Mouse (Mus musculus) MEL (cell line): ENCODE results near the gene Abl2. TPM values are rescaled to one million over a fixed set of nuclear protein-coding genes. Genes with fewer than 3 reads are reported as not detected.
"Not testable (repeated sequence)": the region's sequence is repeated elsewhere in the genome, so short reads cannot be mapped to it uniquely, and the experiment has no call there.

Experiments
- DNase-seq: peaks from one replicate; pipeline ENCODE4 v3.0.0; 2011; ENCODE audit warnings: low read depth, low spot score
- H3K27ac ChIP-seq: 2 replicates; pipeline ENCODE4 v1.5.1; 2012; ENCODE audit warnings: low read depth, mild to moderate bottlenecking, control low read depth, low read length, moderate library complexity; ENCODE audit not compliant: control insufficient read depth
- H3K27me3 ChIP-seq, 2 experiments: fragments of 150-350 bp in 1 of 2; sonication (generic) in 1 of 2; 2 replicates each; pipeline ENCODE4 v1.6.1; 2012; ENCODE audit warnings: low read length in 2 of 2, mild to moderate bottlenecking in 2 of 2, improper control_type of control experiment in 1 of 2, moderate library complexity in 1 of 2; ENCODE audit not compliant: insufficient read depth in 2 of 2, control insufficient read depth in 1 of 2
- H3K36me3 ChIP-seq, 2 experiments: 2 replicates each; pipeline ENCODE4 v1.6.1; 2012 to 2014; ENCODE audit warnings: low read length in 2 of 2, improper control_type of control experiment in 1 of 2, inconsistent platforms in 1 of 2, mild to moderate bottlenecking in 1 of 2; ENCODE audit not compliant: insufficient read depth in 2 of 2, control insufficient read depth in 1 of 2
- H3K4me1 ChIP-seq, 2 experiments: fragments of 150-350 bp in 1 of 2; sonication (generic) in 1 of 2; 2 replicates each; pipeline ENCODE4 v1.6.1; 2012; ENCODE audit warnings: low read length in 2 of 2, improper control_type of control experiment in 1 of 2, mild to moderate bottlenecking in 1 of 2; ENCODE audit not compliant: insufficient read depth in 2 of 2, control insufficient read depth in 1 of 2
- H3K4me3 ChIP-seq, 2 experiments: fragments of 150-350 bp in 1 of 2; sonication (generic) in 1 of 2; 2 replicates each; pipeline ENCODE4 v1.5.1; 2012; ENCODE audit warnings: low read depth in 2 of 2, low read length in 2 of 2, mild to moderate bottlenecking in 2 of 2, moderate library complexity in 2 of 2, control low read depth in 1 of 2, improper control_type of control experiment in 1 of 2; ENCODE audit not compliant: control insufficient read depth in 1 of 2, insufficient read depth in 1 of 2
- H3K79me2 ChIP-seq: 2 replicates; pipeline ENCODE4 v1.6.1; 2012; ENCODE audit warnings: mild to moderate bottlenecking, low read length, moderate library complexity; ENCODE audit not compliant: control insufficient read depth, poor library complexity, insufficient read depth
- H3K9ac ChIP-seq: 2 replicates; pipeline ENCODE4 v1.6.1; 2012; ENCODE audit warnings: low read depth, mild to moderate bottlenecking, control low read depth, low read length, moderate library complexity; ENCODE audit not compliant: control insufficient read depth, poor library complexity, severe bottlenecking
- H3K9me3 ChIP-seq: fragments of 150-350 bp; sonication (generic); replicated peaks from 2 replicates; pipeline ENCODE4 v1.6.1; 2012; ENCODE audit warnings: mild to moderate bottlenecking, low read length, improper control_type of control experiment, moderate library complexity; ENCODE audit not compliant: insufficient read depth
- BHLHE40 ChIP-seq: IDR thresholded peaks from 2 replicates; pipeline ENCODE4 v1.6.1; 2012; ENCODE audit warnings: low read depth, mild to moderate bottlenecking, inconsistent platforms, low read length, improper control_type of control experiment, borderline replicate concordance
- CHD1 ChIP-seq: IDR thresholded peaks from 2 replicates; pipeline ENCODE4 v1.6.1; 2012; ENCODE audit warnings: low read depth, mild to moderate bottlenecking, inconsistent platforms, low read length, improper control_type of control experiment
- E2F4 ChIP-seq: IDR thresholded peaks from 2 replicates; pipeline ENCODE4 v1.6.1; 2011; ENCODE audit warnings: low read depth, low read length, improper control_type of control experiment, borderline replicate concordance
- ELF1 ChIP-seq: IDR thresholded peaks from 2 replicates; pipeline ENCODE4 v1.6.1; 2014; ENCODE audit warnings: low read depth, mild to moderate bottlenecking, inconsistent platforms, low read length, improper control_type of control experiment, moderate library complexity
- GATA1 ChIP-seq: IDR thresholded peaks from 2 replicates; pipeline ENCODE4 v1.6.1; 2011; ENCODE audit warnings: low read depth, low read length, improper control_type of control experiment
- HCFC1 ChIP-seq: IDR thresholded peaks from 2 replicates; pipeline ENCODE4 v1.6.1; 2012; ENCODE audit warnings: low read depth, mild to moderate bottlenecking, inconsistent platforms, low read length, improper control_type of control experiment, moderate library complexity
- JUND ChIP-seq: IDR thresholded peaks from 2 replicates; pipeline ENCODE4 v1.6.1; 2011; ENCODE audit warnings: low read depth, mild to moderate bottlenecking, improper control_type of control experiment, low read length
- KAT2A ChIP-seq: conservative IDR thresholded peaks from 2 replicates; pipeline ENCODE4 v1.6.1; 2012; ENCODE audit warnings: low read depth, low read length, improper control_type of control experiment, inconsistent platforms
- MXI1 ChIP-seq: IDR thresholded peaks from 2 replicates; pipeline ENCODE4 v1.6.1; 2011; ENCODE audit warnings: mild to moderate bottlenecking, low read depth, low read length, improper control_type of control experiment
- NRF1 ChIP-seq: IDR thresholded peaks from 2 replicates; pipeline ENCODE4 v1.6.1; 2014; ENCODE audit warnings: low read depth, mild to moderate bottlenecking, inconsistent platforms, low read length, improper control_type of control experiment, moderate library complexity; ENCODE audit not compliant: poor library complexity, insufficient read depth, severe bottlenecking
- POLR2AphosphoS2 ChIP-seq: IDR thresholded peaks from 2 replicates; pipeline ENCODE4 v1.6.1; 2011; ENCODE audit warnings: low read length, improper control_type of control experiment
- SIN3A ChIP-seq: IDR thresholded peaks from 2 replicates; pipeline ENCODE4 v1.6.1; 2012; ENCODE audit warnings: low read length, improper control_type of control experiment, inconsistent platforms
- ZKSCAN1 ChIP-seq: IDR thresholded peaks from 2 replicates; pipeline ENCODE4 v1.6.1; 2012; ENCODE audit warnings: low read depth, mild to moderate bottlenecking, inconsistent platforms, low read length, improper control_type of control experiment, moderate library complexity
- ZMIZ1 ChIP-seq: IDR thresholded peaks from 2 replicates; pipeline ENCODE4 v1.6.1; 2012; ENCODE audit warnings: low read depth, mild to moderate bottlenecking, inconsistent platforms, low read length, improper control_type of control experiment, moderate library complexity
- polyA plus RNA-seq, 2 experiments: library from polyadenylated mRNA; stranded (reverse) in 1 of 2; unstranded in 1 of 2; fragments of >175 nt in 1 of 2; fragments of >200 nt in 1 of 2; gene quantifications; 2 replicates each; pipeline versions ENCODE4 v1.2.1 to v1.2.4; 2012; ENCODE audit warnings: low replicate concordance in 2 of 2, low read depth in 1 of 2; ENCODE audit not compliant: insufficient read length in 2 of 2, insufficient read depth in 1 of 2, missing spikeins in 1 of 2
- total RNA-seq: library from RNA; depleted of rRNA; stranded (reverse); fragments of 300-350 nt; gene quantifications from 2 replicates; pipeline ENCODE4 v1.2.3, GENCODE M21; 2012

Abl2 gene
- total and polyA plus RNA-seq, 3 experiments: 13.8 to 17.5 TPM; not detected in 1

- no peak overlapping the region for H3K4me3 ChIP-seq
- H3K79me2 ChIP-seq: no peaks in the 10 kb centered on the region
- H3K9ac ChIP-seq: no peak overlapping the region
- no peaks in the 10 kb centered on the region for H3K4me1 ChIP-seq
- no peak for DNase-seq
- no peaks in the 10 kb centered on the region for H3K27me3 ChIP-seq
- TF ChIP-seq NRF1 (no peak), MXI1 (no peak), ZKSCAN1 (no peak), ELF1 (no peak), POLR2AphosphoS2 (no peak), HCFC1 (no peak), E2F4 (no peak), KAT2A (no peak), CHD1 (no peak), GATA1 (no peak), BHLHE40 (no peak), SIN3A (no peak), ZMIZ1 (no peak), JUND (no peak)
- H3K9me3 ChIP-seq: no peaks in the 10 kb centered on the region
- no peaks in the 10 kb centered on the region; a peak in 1 of 4 replicates for H3K36me3 ChIP-seq
- no peak overlapping the region for H3K27ac ChIP-seq
These were observed 101.5 kb downstream of the Abl2 start for GRCm38 (mm10) chr1:156659906-156660659.

- not testable (repeated sequence) for H3K4me3 ChIP-seq
These were observed 102.2 kb downstream of the Abl2 start for GRCm38 (mm10) chr1:156660660-156661236.

More at GRCm38 (mm10) chr1:156660660-156661236, 102.2 kb downstream of the Abl2 start:
- H3K4me1 ChIP-seq, DNase-seq, H3K79me2 ChIP-seq, H3K9ac ChIP-seq, H3K36me3 ChIP-seq, H3K9me3 ChIP-seq, H3K27ac ChIP-seq, H3K27me3 ChIP-seq: not testable (repeated sequence)
